ENCODE assay signal across 1 mouse cellular context in genomic region chr8:70897021-70897680, GRCm38 (mm10).
A peak's percentile ranks its signal among the peaks of the same experiment; 100 is the strongest.
TF ChIP-seq lines count a peak whose summit lies in the region.

Gene Rpl18a, minus strand, starts transcription at chr8:70897412.

TF ChIP-seq in CH12.LX, 34 proteins besides CTCF, POLR2A, EP300 and RAD21 (continued from another document):
- TF ChIP-seq JUND (conservative IDR thresholded peaks at IDR 0.05; ENCODE audit: low read depth, low read length) = 0 out of 2 replicates have a peak, but pooled peaks have one; percentile 47
- no peak for TF ChIP-seq JUN (IDR thresholded peaks at IDR 0.05; ENCODE audit: insufficient read depth, low read depth, low read length)
- no peak for TF ChIP-seq USF1 (IDR thresholded peaks at IDR 0.05; ENCODE audit: low read depth, low read length)
- TF ChIP-seq PAX5 (IDR thresholded peaks at IDR 0.05; ENCODE audit: low read length) = no peak
- TF ChIP-seq MAFK (IDR thresholded peaks at IDR 0.05; ENCODE audit: insufficient replicate concordance, low read length) = no peak
- peak; percentile 85 for TF ChIP-seq SIN3A (IDR thresholded peaks at IDR 0.05; ENCODE audit: low read length)
- TF ChIP-seq ZNF384 (IDR thresholded peaks at IDR 0.05; ENCODE audit: low read depth, low read length) = 0 out of 2 replicates have a peak, but pooled peaks have one; percentile 34
- TF ChIP-seq MEF2A (IDR thresholded peaks at IDR 0.05; ENCODE audit: borderline replicate concordance, low read depth, low read length) = peak; percentile 59
- TF ChIP-seq ZKSCAN1 (IDR thresholded peaks at IDR 0.05; ENCODE audit: borderline replicate concordance, low read depth, low read length) = no peak
- TF ChIP-seq ZC3H11A (IDR thresholded peaks at IDR 0.05; ENCODE audit: low read depth, low read length) = no peak
- TF ChIP-seq ELF1 (IDR thresholded peaks at IDR 0.05; ENCODE audit: low read depth, low read length) = peak; percentile 76
TF ChIP-seq in CH12.LX: peak in this region for 21.
